Mouse (Mus musculus) kidney, adult 9 months (tissue): ENCODE measurements around the gene Ntan1.
"Not testable (repeated sequence)": the region's sequence is repeated elsewhere in the genome, so short reads cannot be mapped to it uniquely, and the experiment has no call there.

ENCODE experiments used
- DNase-seq: peaks from one replicate; pipeline ENCODE4 v3.0.0; 2022

Gene Ntan1

DNA sequence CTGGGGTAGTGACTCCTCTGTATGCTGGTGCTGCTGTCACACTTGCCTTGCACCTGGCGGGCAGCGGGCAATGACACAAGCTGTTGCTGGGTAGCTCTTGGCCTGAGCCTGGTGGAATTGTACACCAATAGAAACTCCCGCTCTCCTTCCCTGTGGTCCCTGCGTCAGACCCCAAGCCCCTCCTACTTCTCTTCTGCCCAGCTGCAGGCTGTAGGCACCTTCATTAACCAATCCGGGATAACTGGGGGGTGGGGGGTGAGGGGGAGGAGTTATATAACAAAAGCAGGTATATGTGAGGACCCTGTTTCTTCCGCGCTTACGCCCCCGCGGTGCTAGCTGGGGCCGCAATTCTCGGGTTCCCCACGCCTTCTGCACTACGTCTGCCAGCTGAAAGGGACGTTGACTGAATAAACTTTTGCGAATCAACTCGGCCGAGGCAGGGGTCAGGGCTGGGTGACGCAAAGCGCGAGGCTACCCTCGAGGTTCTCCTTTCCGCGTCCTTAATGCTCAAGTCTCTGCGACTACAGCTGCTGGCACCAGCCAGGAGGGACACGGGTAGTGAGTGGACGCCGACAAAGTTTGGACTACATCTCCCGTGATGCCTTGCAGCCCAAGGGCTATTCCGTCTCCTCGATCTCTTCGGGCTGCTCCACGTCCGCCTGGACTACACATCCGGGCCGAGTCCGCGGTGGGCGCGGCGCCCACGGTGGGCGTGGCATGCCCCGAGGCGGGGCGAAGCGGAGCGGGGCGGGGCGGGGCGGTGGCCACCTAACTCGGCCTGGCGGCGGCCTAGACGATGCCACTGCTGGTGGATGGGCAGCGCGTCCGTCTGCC, at the start of gene Ntan1:
Gene Ntan1 (plus strand): TSS at position 286 of the 834 bp plus-strand sequence.
- DNase-seq: peak; percentile 98

DNA sequence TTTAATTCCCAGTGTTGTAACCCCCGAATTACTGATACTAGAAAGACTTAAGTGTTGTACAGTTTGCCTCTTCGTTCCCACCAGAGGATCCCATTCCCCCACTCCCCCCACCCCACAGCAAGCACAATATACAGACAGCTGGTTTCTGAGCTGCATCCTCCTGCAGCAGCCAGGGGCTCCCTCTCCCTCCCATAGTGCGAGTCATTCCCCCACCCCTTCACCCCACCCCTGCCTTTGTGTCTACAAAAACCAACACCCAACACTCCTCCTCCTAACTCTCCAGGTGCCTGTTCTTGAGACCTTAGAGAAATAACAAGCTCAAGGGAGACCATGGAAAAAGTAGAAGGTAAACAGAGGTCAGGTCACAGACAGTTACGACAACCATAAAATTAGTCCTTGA, 47.0 kb upstream of the Ntan1 start:
- not testable (repeated sequence) for DNase-seq

DNA sequence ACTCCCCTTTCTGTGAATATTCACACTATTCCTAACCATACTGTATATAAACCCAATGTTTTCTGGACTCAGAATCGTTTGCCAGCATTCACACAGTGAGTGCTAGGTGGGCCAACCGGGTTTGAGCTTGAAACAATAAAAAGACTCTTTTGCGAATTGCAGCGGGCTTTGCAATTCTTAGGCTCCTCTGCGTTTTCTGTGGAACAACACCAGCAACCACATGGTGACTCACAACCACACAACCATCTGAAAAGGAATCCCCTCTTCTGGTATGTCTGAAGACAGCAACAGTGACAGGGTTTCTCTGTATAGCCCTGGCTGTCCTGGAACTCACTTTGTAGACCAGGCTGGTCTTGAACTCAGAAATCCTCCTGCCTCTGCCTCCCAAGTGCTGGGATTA, 46.6 kb upstream of the Ntan1 start:
- DNase-seq: not testable (repeated sequence)

DNA sequence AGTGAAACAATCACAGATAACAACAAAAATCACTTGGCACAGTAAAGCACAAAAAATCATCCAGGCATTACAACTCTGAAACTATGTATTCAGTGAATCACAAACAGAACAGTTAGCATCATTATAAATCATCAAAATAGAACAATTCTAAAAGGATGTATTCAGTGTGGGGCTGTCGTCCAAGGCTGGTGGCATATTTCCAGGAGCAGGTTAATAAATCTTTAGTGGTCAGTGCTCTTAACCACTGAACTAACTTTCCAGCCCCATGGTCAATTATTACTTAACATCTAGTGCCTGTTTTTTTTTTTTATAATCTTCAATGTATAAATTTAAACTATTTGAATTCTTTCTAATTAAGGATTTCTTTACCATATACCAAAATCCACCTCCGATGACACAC, 44.6 kb upstream of the Ntan1 start:
- DNase-seq: peak; percentile 83

DNA sequence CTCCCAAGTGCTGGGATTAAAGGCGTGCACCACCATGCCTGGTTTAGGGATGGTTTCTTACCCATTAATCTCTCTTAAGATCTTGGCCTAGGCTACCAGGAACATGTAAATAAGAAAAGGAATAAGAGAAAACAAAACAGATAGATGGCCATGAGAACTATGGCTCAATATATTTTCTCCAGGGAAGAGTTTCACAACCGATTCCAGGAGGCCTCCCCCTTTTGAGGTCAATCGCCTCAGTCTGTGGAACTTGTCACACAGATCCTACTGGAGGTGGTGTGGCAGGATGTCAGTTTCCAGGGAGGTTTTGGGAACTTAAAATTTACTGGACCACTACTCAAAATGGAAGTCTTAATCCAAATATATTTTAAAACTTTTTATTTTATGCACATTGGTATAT, 44.0 kb upstream of the Ntan1 start:
- not testable (repeated sequence) for DNase-seq

DNA sequence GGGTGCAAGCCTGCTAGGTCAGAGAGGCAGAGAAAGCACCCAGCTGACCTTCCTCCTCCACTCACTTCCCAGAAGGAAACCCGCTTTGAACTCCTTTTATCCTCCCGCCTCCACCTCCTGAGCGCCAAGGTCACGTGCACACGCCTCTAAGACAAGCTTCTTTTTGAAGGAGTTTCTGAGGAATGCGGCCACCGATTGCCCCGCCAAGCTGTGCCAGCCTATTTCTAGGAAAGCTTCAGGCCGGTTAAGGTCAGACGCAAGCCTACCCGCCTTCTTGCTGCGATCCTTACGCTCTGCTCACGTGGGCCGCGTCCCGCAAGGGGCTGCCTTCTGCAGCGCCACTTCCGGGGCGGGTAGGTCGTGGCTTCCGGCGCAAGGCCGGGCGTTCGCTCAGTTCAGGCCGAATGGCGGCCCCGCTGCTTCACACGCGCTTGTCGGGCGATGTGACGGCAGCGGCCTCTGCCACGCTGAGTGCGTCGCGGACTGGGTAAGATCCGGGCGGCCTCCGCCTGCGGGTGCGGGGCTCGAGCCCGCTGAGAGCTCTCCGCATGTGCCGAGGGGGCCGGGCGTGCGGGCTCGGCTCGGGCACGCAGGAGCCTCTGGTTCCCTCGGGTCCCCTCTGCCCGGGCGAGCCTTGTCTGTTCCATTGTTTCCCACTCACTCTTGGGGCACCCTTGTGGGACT, 38.1 kb upstream of the Ntan1 start, which contains the start of gene Rrn3:
Gene Rrn3 (plus strand): TSS at position 356 of the 684 bp plus-strand sequence.
- DNase-seq: peak; percentile 91

DNA sequence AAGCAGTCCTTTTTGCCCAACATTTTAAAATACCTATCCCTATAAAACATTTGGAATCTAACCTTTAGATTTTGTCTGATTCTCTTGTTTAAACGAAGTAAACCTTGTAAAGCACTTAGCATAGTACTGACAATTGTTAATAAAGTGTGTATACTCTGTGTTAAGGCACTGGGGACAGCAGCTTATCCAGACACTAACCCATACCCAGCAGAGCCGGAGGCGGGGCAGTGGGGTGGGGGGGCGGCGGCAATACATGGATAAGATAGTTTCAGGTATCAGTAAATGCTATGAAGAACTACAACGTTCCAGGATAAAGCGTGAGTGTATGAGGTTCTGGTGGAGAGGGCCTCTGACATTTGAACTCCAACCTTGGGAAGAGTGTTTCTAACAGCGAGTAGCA, 37.4 kb upstream of the Ntan1 start:
- DNase-seq: no peak

DNA sequence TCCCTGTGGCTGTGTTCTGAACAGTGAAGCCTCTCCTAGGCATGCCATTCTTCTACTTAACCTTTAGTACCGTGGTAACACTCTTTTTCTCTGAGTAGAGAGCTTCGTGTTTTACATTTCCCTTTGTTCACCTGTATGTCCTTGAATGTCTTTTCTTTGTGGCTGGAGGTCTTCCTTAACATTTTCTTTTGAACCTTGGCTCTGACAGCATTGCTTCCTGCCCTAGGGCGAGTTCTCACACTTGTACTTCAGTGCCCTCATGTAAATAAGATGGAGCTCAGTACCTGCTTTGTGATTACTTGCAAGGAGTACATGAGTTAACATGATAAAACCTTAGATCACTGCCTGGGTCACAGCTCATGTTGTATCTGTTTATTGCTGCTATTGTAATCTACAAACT, 32.7 kb upstream of the Ntan1 start:
- no peak for DNase-seq

DNA sequence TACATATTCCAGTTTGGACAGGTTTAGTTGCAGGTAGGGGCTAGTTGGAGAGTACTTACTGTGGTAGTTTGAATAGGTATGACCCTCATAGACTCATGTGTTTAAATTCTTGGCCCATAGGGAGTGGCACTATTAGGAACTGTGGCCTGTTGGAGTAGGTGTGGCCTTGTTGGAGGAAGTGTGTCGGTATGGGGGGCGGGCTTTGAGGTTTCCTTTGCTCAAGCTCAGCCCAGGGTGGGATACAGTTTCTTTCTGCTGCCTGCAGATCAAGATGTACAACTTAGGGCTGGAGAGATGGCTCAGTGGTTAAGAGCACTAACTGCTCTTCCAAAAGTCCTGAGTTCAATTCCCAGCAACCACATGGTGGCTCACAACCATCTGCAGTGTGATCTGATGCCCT, 25.2 kb upstream of the Ntan1 start:
- DNase-seq: not testable (repeated sequence)

DNA sequence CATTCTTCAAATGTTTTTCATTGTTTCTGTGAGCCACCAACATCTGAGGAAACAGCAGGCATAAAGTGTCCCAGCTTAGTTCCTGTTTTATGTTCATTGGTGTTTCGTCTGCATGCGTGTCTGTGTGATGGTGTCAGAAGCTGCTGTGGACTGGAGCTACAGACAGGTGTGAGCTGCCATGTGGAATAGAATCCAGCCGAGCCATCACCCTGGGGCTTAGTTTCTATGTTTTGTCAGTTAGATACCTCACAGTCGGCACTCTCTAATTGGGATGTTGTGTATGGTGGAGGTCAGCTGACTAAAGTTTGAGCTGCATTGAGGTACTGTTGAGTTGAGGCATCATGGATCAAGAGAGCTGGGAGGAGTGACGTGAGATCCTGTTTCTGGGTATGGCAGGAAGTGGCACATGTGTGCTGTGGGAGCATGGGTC, 21.9 kb upstream of the Ntan1 start:
- DNase-seq: no peak

DNA sequence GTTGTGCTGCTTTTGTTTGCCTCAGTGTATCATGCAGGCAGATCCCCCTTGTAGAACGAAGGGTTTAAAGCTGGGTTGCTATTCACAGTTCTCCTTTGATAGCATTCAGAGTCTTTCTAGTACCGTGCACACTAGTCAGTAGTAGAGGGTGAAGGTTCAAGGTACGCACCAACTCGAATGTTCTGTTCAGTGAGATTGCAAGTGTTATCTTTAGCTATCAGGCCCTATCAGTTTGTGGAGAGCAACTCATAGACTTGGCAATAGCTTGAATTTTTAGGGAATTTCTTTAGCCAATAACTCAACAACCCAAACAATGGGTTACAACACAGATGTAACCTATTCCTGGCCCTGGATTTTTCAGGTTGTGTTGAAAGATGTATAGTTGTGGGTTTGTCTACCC, 17.4 kb upstream of the Ntan1 start:
- no peak for DNase-seq

DNA sequence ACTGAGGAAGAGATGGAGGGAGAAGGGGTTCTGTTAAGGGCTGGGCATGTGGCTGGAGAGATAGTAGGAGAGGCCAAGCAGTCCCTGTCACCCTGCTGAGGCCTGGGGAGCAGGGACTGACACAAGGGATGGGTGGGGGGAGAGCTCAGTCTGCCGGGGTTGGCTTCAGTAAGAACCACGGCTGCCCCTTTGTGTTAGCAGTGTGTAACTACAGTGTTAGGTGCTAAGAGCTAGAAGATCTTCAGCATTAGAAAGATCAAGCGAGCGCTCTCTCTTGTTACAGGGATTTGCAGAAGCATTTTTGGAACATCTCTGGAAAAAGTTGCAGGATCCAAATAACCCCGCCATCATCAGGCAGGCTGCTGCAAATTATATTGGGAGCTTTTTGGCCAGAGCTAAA, 14.0 kb upstream of the Ntan1 start:
- no peak for DNase-seq

DNA sequence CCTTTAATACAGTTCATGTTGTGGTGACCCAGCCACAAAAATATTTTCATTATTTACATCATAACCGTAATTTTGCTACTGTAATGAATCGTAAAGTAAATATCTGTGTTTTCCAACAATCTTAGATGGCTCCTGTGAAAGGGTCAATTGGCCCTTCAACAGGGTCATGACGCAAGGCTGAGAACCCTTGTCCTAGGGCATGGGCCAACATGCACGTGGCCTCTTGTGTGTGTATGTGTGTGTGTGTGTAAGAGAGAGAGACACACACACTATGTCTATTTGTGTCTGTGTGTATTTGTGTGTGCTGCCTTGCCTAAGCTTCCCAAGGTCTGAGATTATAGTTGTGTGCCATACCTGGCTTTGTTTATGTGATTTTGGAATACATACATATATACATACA, 11.0 kb upstream of the Ntan1 start:
- no peak for DNase-seq

DNA sequence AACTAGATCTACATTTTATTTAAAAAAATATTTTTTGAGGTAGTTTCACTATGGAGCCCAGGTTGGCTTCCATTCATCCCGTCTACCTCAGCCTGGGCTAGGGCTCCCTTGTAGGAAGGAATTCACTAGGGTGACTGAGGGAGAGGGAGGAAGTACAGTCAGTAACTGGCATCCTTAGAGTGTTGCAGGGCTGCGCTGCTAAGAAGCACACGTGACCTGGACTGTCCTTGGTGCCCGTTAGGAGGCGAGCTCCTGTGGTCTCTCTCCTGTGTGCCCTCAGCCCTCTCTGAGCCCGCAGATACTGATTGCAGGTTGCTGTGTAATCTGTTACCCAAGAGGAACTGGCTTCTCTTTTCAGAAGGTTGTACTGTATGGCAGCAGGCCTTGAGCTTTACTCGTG, 10.2 kb upstream of the Ntan1 start:
- no peak for DNase-seq

DNA sequence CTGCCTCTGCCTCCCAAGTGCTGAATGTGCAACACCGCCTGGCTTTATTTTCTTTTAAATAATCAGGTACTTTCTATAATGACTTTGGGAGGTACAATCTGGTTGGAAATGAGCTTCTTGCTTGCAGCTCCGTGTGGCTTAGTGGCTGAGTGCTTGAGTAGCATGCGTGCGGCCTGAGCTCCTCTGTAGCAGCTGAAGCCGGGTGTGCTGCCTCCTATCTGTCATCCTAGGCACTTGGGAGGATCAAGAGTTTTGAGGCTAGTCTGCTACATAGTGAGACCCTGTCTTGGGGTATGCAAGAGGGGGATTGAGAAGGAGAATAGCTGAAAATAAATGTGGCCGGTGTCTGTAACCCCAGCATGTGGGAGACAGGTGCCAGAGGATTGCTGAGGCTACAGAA, 6.5 kb upstream of the Ntan1 start:
- no peak for DNase-seq

DNA sequence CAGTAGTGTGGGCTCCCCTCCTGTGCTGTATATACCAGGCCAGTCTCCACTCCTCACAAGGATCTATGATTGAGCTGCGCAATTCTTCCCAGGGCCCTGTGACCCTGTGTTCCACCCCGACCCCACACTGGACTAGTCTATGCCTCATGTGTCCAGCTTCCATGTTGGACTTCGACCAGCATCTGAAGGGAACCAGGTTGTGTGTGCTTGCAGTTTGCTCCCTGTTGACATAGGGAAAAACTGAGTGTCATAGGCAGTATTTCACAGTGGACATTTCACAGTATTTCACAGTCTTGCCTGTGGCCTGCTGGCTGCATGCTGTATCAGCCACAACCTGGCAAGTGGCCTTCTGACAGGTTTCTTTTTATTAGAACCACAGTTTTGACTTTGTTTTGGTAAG, 5.4 kb upstream of the Ntan1 start:
- no peak for DNase-seq

DNA sequence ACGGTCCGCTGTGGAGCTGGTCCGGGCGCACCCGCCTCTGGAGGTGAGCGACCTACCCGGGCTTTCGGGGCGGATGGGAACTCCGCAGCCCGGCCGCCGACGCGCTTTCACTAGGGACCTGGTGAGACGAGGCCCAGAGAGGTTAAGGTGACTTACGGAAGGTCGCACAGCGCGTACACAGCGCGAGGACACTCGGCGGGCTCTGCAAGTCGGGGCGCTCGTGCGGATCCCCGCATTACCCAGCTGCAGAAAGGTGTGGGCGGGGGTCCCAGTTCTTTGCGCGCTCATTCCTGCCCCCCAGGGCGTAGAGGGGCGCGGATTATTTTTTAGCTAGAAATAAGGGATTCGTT, 724 bp downstream of the Ntan1 start:
- DNase-seq: no peak

DNA sequence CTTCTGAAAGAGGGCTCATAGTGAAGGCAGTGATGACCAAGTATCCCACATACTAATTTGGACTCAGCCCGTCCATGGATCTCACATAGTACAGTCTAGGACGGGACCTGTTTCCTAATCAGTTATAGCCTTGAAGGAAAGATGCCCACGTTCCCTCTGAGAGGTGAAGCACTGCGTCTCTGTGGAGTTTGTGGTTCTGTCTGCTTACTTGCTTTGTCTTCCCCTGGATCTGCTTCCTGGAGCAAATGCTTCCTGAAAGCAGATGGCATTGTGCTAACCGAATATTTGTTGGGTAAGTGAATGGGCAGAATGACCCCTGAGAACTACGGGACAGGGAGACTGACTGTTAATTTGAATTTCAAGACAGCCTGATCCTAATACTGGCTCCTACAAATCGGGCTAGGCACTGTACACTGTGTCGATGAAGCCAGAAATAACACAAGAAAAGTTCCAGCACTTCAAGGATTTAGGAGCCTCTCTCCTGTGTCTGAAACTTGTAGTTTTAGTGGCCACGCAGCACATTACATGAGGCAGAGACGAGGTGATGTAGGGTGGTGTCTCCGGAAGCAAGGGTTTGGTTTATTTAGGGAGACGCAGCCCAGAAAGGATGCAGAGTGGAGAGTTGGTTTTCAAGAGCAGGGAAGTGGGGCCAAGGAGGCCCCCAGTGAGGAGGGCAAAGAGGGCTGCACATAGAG, 1.3 kb downstream of the Ntan1 start:
- DNase-seq: no peak

DNA sequence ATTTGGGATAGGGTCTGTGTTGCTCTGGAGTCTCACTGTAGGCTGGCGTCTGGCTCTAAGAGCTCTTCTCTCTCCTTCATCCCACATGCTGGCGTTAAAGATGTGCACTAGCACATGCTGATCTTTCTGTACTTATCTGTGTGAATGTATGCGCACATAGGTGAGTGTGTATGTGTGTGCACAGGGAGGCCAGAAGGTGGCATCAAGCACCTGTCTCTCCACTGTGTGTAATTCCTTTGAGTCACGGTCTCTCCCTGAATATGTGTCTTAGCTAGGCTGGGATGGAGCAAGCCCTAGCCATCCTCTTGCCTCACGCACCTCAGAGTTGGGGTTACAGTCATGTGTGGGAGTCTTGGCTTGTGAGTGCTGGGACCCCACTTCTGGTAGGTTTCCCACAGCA, 2.1 kb downstream of the Ntan1 start:
- DNase-seq: no peak

DNA sequence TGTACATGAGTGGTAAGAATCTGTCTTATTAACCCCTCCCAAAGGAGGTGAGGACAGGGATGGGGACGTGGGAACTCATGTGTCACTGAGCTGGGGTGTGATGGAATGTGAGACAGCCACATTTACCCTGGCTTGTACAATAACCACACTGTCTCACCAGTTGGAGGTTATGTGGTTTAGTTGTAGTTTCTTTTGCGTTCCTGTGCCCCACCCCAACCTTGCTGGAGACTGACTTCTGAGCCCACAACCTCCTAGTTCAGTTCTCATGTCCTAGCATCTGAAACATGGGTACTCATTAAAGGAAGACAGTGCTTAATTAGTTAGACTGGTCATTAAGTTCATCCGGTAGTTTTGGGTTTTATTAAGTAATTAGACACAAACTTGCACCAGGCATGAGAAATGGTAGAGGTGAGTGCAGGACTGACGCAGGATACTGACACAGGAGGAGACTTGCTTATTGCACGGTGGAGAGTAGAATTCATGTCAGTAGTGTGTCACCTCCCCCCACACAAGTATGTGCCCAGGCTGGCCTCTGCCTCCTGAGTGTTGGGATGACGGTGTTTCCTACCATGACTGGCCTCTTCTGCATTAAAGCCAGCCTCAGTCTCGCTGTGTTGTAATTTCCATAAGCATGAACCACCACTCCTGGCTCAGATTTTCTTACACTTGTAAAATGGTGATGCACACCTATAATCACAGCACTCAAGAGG, 7.3 kb downstream of the Ntan1 start:
- DNase-seq: no peak

DNA sequence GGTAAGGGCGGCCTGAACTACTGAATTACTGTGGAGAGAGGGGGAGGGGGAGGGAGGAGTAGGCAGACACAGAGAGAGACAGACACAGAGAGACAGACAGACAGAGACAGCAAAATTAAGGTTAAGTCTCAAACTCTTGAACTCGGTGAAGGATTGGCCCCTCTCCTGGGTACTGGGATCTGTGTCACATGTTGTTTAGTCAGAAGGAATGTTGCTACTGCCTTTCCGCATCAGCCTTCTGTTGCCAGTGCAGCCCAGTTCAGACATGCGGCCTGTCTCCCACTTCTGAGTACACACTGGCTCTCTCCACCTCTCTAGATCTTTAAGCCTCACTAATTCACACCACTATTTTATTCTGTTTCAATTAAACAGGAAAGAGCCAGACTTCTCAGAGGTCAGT, 7.9 kb downstream of the Ntan1 start:
- no peak for DNase-seq

DNA sequence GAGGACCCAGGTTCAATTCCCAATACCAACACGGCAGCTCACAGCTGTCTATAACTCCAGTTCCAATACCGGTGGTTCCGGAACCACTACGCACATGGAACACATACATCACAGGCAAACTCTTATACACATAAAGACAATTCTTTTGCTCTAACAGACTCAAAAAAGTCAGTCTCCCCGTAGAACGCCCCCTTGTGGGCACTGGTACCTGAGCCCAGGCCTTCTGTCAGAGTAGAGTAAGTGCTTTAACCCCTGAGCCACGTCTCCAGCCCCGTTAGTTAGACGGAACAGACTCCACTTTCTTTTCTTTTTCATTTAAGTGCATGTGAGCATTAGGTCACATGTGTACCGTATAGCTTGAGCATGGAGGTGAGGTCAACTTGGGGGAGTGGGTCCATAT, 11.8 kb downstream of the Ntan1 start:
- no peak for DNase-seq

DNA sequence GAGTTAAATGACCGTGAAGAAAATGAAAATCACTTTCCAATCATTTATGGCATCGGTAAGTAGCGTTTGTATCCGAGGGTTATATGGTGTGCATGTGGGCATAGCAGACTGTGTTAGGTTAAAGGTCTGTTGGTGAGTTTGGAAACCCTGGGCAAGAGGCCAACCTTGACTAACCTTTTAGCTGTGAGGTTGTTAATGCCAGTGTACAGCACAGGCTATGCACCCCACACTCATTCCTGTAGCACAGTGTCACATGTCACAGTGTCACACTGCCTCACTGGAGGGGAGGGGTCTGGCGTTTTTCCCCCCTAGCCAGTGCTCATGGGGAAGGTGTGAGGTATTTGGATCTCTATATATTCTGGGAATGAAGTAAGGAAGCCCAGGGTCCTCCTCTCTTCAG, 13.0 kb downstream of the Ntan1 start:
- peak; percentile 61 for DNase-seq
